Mouse (Mus musculus) ES-E14 (cell line): ENCODE results near the gene Tfap2b. TPM values are rescaled to one million over a fixed set of nuclear protein-coding genes. Genes with fewer than 3 reads are reported as not detected.

Experiments
- DNase-seq: peaks from one replicate; pipeline ENCODE4 v3.0.0-alpha.2; 2013; ENCODE audit warnings: low read depth, low spot score
- H3K27ac ChIP-seq: 2 replicates; pipeline ENCODE4 v1.5.1; 2012; ENCODE audit warnings: low read depth, mild to moderate bottlenecking, low read length, moderate library complexity, mixed read lengths; ENCODE audit not compliant: poor library complexity, insufficient read depth, severe bottlenecking
- H3K36me3 ChIP-seq: 2 replicates; pipeline ENCODE4 v1.6.1; 2012; ENCODE audit warnings: mild to moderate bottlenecking, low read length, moderate library complexity, mixed read lengths; ENCODE audit not compliant: control insufficient read depth, poor library complexity, insufficient read depth, severe bottlenecking
- H3K4me1 ChIP-seq, 2 experiments: fragments of 150-350 bp in 1 of 2; sonication (generic) in 1 of 2; 2 replicates each; pipeline ENCODE4 v1.6.1; 2012; ENCODE audit warnings: low read length in 2 of 2, mild to moderate bottlenecking in 1 of 2, mixed read lengths in 1 of 2; ENCODE audit not compliant: control insufficient read depth in 2 of 2, insufficient read depth in 2 of 2, poor library complexity in 1 of 2
- H3K4me3 ChIP-seq, 2 experiments: fragments of 150-350 bp in 1 of 2; sonication (generic) in 1 of 2; 2 replicates each; pipeline ENCODE4 v1.5.1; 2012; ENCODE audit warnings: low read length in 2 of 2, low read depth in 1 of 2, mild to moderate bottlenecking in 1 of 2, mixed read lengths in 1 of 2; ENCODE audit not compliant: insufficient read depth in 1 of 2, poor library complexity in 1 of 2, severe bottlenecking in 1 of 2
- H3K9ac ChIP-seq: 2 replicates; pipeline ENCODE4 v1.6.1; 2012; ENCODE audit warnings: low read depth, mild to moderate bottlenecking, low read length, mixed read lengths; ENCODE audit not compliant: poor library complexity, insufficient read depth, severe bottlenecking
- H3K9me3 ChIP-seq: fragments of 150-350 bp; sonication (generic); 2 replicates; pipeline ENCODE4 v1.6.1; 2012; ENCODE audit warnings: low read depth, mild to moderate bottlenecking, low read length; ENCODE audit not compliant: control insufficient read depth, insufficient read depth
- CHD2 ChIP-seq: IDR thresholded peaks from 2 replicates; pipeline ENCODE4 v1.6.1; 2014; ENCODE audit warnings: mild to moderate bottlenecking, low read depth, low read length, inconsistent platforms
- HCFC1 ChIP-seq: IDR thresholded peaks from 2 replicates; pipeline ENCODE4 v1.6.1; 2012; ENCODE audit warnings: low read length, inconsistent platforms, borderline replicate concordance; ENCODE audit not compliant: insufficient read depth
- MAFK ChIP-seq: IDR thresholded peaks from 2 replicates; pipeline ENCODE4 v1.6.1; 2014; ENCODE audit warnings: mild to moderate bottlenecking, low read depth, low read length, inconsistent platforms; ENCODE audit not compliant: insufficient read depth
- ZC3H11A ChIP-seq: IDR thresholded peaks from 2 replicates; pipeline ENCODE4 v1.6.1; 2012; ENCODE audit warnings: low read depth, mild to moderate bottlenecking, inconsistent platforms, low read length, borderline replicate concordance
- ZNF384 ChIP-seq: IDR thresholded peaks from 2 replicates; pipeline ENCODE4 v1.6.1; 2012; ENCODE audit warnings: low read depth, low read length, inconsistent platforms
- in situ Hi-C, 2 experiments: fragments of 600-800 bp; cut with MboI; formaldehyde crosslinking; loops; one replicate each; pipeline ENCODE4 v1.15.1; 2025; ENCODE audit warnings: low sequenced_read_pairs in 2 of 2, inconsistent platforms in 1 of 2; ENCODE audit not compliant: unreplicated experiment in 2 of 2
- total RNA-seq: library from RNA; depleted of rRNA; stranded (reverse); fragments of 300-350 nt; gene quantifications from 2 replicates; pipeline ENCODE4 v1.2.3, GENCODE M21; 2012

Tfap2b gene
- total RNA-seq, 1 experiment = not detected

DNA sequence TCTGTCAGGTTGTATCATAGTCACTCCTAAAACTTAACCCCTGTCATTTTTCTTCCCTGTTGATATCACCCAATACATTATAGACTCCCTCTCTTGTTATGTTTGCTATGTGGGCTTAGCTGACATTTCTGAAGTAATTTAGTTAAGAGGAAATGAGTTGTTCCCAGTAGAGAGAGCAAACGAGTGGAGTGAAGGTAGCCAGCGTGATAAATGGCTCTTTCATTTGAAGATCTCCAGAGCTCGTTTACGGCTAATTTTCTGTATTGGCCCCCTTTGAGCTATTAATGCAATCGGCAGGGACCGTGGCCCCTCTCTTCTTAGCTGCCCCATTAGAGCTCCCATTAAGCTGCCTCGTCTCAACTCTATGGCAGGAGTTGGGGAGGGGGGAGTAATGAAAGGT is 12.9 kb downstream of the Tfap2b start:
- Histone ChIP-seq H3K27ac (no peak overlapping the region), H3K9me3 (no peaks in the 10 kb centered on the region), H3K36me3 (no peaks in the 10 kb centered on the region), H3K9ac (no peak overlapping the region), H3K4me1 (no peaks in the 10 kb centered on the region; a peak in 1 of 4 replicates), H3K4me3 (no peak overlapping the region)
- TF ChIP-seq ZC3H11A (no peak), MAFK (no peak), HCFC1 (no peak), ZNF384 (no peak), CHD2 (no peak)
- no peak for DNase-seq
- in situ Hi-C loops = loop anchor here in 1 of 2 experiments (10.0 kb wide), 1 partner anchor 117 kb away; the partner anchor contains the start of gene Tfap2d

DNA sequence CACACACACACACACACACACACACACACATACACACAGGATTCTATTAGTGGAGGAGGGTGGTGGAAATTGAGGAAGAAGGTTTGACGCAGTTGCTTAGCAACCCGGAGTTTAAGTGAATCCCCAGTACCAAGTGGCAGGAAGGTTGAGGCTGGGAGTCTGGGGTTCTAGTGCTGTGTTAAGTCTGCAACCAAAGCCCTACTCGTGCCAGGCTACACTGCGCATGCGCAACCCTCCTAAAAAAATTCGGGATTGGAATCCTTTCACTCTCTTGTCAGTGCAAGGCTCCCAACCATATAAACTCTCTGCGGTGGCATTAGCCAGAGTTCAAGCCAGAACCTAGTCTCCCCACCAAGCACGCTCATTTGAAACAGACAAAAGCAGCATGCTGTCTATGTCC is 18.0 kb downstream of the Tfap2b start:
- TF ChIP-seq HCFC1 (no peak), ZNF384 (no peak), CHD2 (no peak), ZC3H11A (no peak), MAFK (no peak)
- DNase-seq = no peak
- in situ Hi-C loops = loop anchor here in 1 of 2 experiments (10.0 kb wide), 1 partner anchor 122 kb away; the partner anchor contains the start of gene Tfap2d

DNA sequence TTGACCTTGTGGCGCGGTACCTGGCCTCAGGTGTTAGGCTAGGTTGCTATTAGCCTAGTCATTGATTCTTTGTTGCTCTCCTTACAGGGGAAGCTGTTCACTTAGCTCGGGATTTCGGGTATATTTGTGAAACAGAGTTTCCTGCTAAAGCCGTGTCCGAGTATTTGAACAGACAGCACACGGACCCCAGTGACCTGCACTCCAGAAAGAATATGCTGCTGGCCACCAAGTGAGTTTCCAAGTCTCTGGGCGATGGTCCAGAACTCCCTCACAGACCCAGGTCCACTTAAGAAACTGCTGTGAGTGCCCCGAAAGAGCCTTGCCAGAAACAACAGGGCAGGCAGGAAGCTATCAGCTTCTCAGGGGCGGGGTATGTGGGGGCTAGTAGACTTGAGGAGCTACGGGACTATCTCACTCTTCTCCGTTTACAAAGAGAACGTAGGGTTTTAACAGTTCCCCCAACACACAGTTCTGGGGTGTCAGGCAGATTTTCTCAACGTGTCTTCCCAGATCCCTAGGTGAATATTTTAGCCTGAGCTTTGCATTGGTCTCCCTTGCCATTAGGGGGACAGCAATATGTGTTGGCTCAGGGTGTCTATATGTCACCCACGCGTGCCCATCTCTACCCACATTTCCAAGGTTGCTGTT is 22.3 kb downstream of the Tfap2b start:
- Histone ChIP-seq H3K27ac (no peak overlapping the region), H3K9me3 (no peaks in the 10 kb centered on the region), H3K4me3 (no peak overlapping the region), H3K9ac (no peak overlapping the region), H3K4me1 (no peaks in the 10 kb centered on the region), H3K36me3 (no peaks in the 10 kb centered on the region)
- in situ Hi-C loops = no loop called here
- TF ChIP-seq CHD2 = no peak
- no peak for TF ChIP-seq ZNF384
- TF ChIP-seq HCFC1 = no peak
- DNase-seq = no peak

More for the DNA sequence above, 18.0 kb downstream of the Tfap2b start:
- Histone ChIP-seq H3K9me3 (no peaks in the 10 kb centered on the region), H3K36me3 (no peaks in the 10 kb centered on the region), H3K9ac (no peak overlapping the region), H3K4me3 (no peak overlapping the region), H3K27ac (no peak overlapping the region), H3K4me1 (no peaks in the 10 kb centered on the region)

DNA sequence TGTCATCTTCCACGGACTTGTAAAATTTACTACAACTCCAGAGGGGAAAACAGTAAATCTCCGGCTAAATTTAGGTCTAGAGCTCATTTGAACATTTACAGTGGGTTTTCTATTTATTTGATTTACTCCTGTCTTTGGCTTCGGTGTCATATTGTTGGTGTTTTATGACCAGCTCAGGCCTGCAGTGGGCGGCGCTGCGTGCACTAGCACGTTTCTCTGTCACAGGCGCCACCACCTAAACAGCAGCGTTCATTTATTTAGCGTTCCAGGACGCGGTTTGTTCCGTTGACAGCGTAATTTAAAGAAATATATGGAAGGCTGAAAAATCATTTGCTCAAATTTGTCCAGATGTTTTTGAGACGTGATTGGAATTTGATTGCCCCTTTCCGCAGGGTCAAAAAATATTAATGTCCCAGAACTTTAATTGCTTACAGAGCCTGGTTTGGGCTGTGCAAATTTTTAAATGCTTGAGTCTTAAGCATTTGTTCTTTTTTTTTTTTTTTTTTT is 22.9 kb downstream of the Tfap2b start:
- no peak overlapping the region for H3K4me3 ChIP-seq
- H3K9me3 ChIP-seq = no peaks in the 10 kb centered on the region
- in situ Hi-C loops = no loop called here
- DNase-seq = no peak
- H3K27ac ChIP-seq = no peak overlapping the region
- peaks cover 0 to 2% of the 10 kb centered on the region in 2 experiments; a peak in 1 of 4 replicates for H3K4me1 ChIP-seq
- TF ChIP-seq ZC3H11A (no peak), ZNF384 (no peak), CHD2 (no peak), MAFK (no peak), HCFC1 (no peak)
- H3K9ac ChIP-seq = no peak overlapping the region
- H3K36me3 ChIP-seq = no peaks in the 10 kb centered on the region

DNA sequence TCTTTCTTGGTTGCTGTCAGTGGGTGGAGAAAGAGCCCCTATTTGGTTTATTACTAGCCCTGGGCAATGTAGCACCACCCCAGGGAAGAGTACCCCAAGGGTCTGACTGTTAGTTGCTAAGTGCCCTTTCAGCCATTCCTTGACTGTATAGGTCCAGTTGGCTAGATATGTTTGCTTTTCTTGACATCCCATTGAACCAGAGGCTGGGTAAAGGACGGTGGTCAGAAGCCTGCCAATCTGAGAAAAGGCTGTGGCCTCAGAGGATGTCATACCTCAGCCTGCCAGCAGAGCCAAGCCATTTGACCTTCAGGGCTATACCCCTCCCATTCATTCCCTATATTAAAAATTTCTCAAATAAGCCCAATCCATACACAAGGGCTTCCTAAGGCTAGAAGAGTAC is 24.0 kb downstream of the Tfap2b start:
- Histone ChIP-seq H3K9ac (no peak overlapping the region), H3K27ac (no peak overlapping the region), H3K4me3 (no peak overlapping the region), H3K36me3 (no peaks in the 10 kb centered on the region), H3K4me1 (peaks cover 0 to 2% of the 10 kb centered on the region in 2 experiments; a peak in 1 of 4 replicates), H3K9me3 (no peaks in the 10 kb centered on the region)
- DNase-seq = no peak
- in situ Hi-C loops = no loop called here
- TF ChIP-seq ZNF384 (no peak), MAFK (no peak), ZC3H11A (no peak), CHD2 (no peak), HCFC1 (no peak)
